Mouse (Mus musculus): ENCODE results near the gene Xpr1. TPM values are rescaled to one million over a fixed set of nuclear protein-coding genes. Genes with fewer than 3 reads are reported as not detected.
A peak's percentile ranks its signal among the peaks of the same experiment; 100 is the strongest.

Gene Xpr1
- total RNA-seq, 2 experiments from 2014 or later, result 120 to 124 TPM

DNA sequence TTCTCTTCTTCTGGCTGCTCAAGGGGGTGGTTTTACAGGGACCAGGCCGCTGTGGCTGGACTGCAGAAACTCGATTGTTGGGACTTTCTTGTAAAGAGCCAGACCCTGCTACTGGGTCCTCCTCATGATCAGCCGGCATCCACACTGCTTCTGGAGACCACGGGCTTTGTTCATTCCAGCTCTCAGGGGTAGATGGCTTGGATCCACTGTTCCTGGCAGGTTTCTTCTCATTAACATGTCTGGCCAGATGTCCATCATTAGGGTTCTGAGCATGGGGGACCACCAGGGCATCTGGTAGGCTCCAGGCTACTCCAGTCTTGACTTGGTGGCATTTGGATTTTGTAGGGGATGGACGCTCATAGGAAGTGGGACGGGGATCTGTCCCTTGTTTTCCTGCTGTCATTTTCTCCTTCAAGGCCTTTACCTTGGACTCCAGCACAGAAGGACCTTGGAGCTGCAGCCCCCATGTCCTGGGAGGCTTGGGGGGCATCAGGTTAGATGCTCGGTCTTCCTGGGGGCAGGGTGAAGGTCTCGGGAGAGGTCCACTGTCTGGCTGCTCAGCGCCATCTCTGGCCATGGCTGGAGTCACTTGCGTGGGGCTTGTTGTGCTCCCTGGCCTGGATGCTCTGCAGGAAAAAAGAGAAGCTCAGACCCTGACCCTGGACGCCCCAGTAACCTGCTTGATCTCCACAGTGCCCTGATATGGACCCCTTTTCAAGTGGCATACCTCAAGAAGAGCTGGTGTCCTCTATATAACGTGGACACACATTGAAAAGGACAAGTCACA is 175.3 kb downstream of the Xpr1 start:
- intact Hi-C loops (cut with DNase I), result no loop called here
- DNase-seq (ENCODE audit: extremely low spot score in 1 of 2, low spot score in 2 of 2), result peak in 1 of 2 experiments; percentile 21

DNA sequence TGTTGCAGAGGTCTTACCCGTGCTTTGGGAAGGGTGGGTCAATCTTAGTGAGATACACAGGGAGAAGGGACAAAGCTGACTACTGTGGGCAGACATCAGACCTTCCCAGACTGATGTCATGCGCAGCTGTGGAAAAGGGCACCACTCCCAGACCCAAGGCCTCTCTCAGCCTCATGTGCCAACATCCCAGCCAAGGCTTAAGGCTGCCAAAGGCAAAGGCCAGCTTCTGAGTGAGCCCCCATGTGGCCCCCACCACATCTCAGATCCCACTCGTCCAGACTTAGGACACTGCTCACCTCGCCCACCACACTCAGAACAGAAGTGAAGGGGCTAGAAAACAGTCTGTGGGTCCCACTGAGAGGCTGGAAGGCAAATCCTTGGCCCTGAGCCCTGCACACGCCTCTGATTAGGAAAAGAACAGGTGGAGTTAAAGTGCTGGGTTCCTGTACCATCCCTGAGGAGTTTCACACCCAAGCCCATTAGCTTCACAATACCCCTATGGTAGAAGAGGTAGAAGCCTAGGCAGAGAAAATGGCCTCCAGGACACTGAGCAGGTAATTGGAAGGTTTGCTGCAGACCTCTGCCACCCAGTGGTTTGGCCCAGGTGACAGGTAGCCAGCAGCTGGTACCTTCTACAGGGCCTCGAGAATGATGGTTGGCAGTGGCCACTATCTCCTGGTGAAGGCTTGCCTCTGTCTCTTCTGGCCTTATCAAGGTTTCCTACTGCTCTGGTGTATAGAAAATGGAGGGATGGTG is 177.1 kb downstream of the Xpr1 start:
- intact Hi-C loops (cut with DNase I), result no loop called here
- peak in 1 of 2 experiments; percentile 25 for DNase-seq (ENCODE audit: extremely low spot score in 1 of 2, low spot score in 2 of 2)

DNA sequence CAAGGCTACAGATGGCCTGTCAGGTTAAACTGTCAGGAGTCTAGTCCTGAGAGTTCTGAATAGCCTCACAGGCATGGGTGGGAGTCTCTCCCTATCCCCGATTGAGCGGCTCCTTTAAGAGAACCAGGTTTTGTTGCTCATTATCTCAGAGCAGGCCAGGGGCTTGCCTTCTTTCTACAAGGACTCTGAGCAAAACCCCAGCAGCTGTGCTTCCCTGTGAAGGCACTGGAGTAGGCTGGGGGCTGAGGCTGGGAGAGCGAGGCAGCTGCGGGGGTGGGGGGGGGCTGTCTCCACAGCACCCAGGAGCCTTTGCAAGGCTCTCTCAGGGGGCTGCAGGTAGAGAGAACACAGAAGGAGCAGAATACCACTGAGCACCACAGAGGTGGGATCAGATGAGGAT is 178.0 kb downstream of the Xpr1 start:
- DNase-seq (ENCODE audit: extremely low spot score in 1 of 2, low spot score in 2 of 2), result no peak
- intact Hi-C loops (cut with DNase I), result no loop called here

DNA sequence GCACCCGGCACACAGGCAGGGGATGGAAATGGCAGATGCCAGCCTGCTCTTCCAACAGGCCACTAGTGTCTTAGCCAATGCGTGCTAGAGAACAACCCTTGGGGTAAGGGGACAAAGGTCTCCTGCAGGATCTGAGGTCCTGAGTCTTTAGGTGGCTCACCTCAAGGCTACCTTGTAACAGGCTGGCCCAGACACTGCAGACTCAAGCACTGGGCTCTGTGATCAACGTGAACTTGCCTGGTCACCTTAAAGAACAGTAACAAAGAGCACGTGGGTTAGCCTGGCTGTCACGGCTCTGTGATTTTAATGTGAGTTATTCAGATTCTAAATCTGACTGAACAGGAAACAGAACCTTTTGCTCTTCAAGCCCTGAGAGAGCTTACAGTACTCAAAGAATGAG is 179.1 kb downstream of the Xpr1 start:
- intact Hi-C loops (cut with DNase I), result no loop called here
- DNase-seq (ENCODE audit: extremely low spot score in 1 of 2, low spot score in 2 of 2), result no peak

DNA sequence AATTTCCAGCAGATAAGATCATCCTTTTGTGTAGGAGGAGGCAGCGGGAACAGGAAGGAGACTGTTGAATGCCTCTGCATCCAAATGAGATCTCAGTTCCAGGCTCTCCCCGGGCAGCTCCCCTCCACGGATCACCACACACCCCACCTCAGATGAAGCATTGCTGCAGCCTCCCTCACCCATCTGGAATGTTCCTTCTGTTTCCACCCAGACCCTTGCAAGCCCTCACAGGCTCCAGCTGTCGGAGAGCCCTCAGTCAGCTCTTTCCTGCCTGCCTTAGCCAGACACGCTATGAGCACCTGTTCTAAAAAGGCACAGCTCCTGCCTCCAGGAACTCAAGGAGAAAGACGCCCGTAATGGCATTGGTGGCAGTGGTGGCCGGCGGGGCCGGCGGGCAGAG is 179.8 kb downstream of the Xpr1 start:
- intact Hi-C loops (cut with DNase I), result no loop called here
- peak in 1 of 2 experiments; percentile 21 for DNase-seq (ENCODE audit: extremely low spot score in 1 of 2, low spot score in 2 of 2)

DNA sequence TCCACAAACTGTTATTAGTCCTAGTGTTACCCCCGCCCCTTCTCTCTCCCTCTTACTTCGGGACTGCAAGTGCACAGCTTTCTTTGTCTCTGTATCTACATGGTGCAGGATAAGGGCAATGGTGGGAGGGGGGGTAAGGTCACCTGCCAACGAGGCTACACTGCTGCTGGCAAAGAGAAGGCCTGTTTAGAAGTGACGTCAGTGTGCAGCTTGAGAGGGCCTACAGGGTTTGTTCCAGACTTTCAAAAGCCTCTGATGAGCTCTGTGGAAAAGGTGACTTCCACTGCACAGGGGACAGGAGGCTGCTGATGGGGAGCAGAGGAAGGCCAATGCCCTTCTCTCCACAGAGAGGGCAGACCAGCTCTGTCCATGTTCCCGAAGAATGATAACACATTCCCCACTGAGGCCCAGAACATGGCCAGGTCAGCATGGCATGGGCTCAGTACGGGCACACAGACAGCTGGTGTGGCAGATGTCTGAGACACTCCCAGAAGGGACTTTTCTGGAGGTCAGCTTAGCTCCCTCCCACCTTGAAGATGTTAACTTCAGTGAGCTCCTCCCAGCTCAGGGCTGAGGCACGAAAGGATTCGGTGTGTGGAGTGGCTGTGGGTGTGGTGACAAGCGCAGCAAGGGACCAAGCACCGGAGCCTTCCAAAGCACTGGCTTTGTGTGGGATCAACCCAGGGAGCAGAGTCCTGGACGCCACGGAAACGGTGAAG is 180.8 kb downstream of the Xpr1 start:
- DNase-seq (ENCODE audit: extremely low spot score in 1 of 2, low spot score in 2 of 2), result peak in 1 of 2 experiments; percentile 21
- intact Hi-C loops (cut with DNase I), result no loop called here

DNA sequence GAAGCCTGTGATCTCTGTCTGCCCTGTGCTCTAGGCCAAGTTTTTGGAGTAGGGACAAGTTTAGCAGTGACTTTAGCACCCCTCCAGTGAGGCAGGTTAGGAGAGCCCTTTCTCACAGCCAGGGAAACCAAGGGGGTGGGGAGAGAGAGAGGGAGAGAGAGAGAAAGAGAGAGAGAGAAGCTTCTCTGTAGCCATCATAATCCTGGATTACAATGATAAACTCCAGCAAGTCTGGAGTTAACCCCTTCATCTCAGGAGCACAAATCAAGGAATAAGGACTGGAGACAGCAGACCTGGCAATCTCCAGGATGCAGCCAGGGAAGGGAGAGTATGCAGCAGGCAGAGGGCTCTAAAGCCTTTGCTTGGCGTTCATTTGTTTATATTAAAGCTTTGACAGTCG is 181.6 kb downstream of the Xpr1 start:
- intact Hi-C loops (cut with DNase I), result no loop called here
- no peak for DNase-seq (ENCODE audit: extremely low spot score in 1 of 2, low spot score in 2 of 2)

DNA sequence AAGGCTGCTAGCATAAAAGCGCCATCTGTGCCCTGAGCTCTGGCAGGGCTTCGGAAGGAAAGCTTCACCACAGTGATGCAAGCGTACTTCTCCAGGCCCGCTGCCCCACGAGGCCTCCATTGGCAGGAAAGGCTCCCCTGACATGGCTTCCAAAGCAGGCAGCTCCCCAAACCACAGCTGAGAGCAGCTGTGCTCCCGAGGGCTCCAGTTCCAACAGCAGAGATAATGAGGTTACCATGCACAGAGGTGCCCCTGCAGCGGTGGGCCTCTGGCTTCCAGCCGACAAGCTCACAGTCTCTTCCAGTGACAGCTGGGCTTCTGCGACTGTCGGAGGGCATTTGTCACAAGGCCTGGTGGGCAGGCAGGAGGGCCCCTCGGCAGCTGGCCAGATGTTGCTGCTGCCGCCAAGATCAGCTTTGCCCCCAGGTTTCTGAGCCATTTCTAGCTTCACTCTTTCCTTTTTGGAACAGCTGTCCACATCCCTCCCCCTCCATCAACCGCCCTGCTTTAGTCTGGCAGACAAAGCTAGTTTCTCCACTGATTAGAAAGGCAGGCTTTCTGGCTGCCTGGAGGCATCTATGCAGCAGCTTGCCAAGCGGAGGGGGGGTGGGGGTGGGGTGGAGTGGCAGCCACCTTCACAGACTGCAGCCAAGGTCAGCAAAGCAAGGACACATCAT is 183.1 kb downstream of the Xpr1 start:
- intact Hi-C loops (cut with DNase I), result no loop called here
- DNase-seq (ENCODE audit: extremely low spot score in 1 of 2, low spot score in 2 of 2), result peak in 1 of 2 experiments; percentile 74

DNA sequence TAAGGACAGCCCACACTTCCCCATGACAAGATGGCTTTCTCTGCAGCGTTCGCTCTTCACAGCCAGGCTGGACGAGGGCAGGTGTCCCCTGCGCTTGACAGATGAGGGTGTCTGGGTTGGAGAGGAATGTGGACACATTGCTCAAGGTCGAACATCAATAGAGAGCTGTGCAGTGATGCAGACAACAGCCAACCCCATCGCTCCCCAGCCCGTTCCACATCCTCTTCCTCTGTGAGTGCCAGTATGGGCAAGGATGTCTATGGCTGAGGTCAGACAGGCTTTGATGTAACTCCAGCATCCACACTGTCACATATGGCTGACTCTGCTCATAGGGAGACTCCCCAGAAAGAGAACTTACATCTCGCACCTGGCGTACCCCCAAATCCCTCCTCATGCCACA is 183.8 kb downstream of the Xpr1 start:
- DNase-seq (ENCODE audit: extremely low spot score in 1 of 2, low spot score in 2 of 2), result peak in 1 of 2 experiments; percentile 23
- intact Hi-C loops (cut with DNase I), result no loop called here

DNA sequence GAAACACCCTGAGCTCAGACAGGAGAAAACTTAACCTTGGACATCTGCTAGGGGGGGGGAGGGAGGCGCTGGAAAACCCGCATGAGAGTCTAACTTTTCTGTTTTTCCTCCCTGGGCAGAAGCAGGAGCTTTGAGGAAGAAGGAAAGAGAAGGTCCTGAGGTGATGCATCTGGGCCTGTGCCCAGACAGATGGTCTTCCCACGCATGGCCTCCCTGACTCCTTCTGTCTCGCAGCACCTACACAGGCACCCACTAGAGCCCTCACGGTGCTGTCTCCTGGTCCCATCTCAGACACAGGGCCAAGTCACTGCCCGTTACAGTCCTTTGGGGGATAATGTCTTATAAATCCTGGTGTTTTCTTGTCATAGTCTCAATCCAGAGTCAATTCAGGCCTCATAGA is 184.4 kb downstream of the Xpr1 start:
- intact Hi-C loops (cut with DNase I), result no loop called here
- no peak for DNase-seq (ENCODE audit: extremely low spot score in 1 of 2, low spot score in 2 of 2)

DNA sequence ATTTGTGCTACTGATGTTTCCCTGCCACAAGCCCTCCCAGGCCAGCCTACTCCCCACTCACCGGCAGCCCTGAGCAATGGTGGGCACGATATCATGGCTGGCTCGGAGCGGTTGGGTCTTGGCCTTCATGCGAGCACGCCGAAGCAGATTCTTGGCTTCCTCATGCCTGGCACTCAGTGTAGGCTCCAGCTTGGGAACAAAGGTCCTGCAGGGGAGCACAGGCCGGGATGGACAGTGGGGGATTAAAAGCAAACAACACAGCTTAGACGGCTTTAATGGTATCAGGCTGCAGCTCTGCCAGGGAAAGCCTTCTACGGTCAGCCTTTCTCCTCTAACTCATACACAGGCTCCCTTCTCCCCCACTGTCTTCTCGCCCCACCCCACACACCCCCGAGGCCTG is 184.8 kb downstream of the Xpr1 start:
- intact Hi-C loops (cut with DNase I), result no loop called here
- DNase-seq (ENCODE audit: extremely low spot score in 1 of 2, low spot score in 2 of 2), result no peak

DNA sequence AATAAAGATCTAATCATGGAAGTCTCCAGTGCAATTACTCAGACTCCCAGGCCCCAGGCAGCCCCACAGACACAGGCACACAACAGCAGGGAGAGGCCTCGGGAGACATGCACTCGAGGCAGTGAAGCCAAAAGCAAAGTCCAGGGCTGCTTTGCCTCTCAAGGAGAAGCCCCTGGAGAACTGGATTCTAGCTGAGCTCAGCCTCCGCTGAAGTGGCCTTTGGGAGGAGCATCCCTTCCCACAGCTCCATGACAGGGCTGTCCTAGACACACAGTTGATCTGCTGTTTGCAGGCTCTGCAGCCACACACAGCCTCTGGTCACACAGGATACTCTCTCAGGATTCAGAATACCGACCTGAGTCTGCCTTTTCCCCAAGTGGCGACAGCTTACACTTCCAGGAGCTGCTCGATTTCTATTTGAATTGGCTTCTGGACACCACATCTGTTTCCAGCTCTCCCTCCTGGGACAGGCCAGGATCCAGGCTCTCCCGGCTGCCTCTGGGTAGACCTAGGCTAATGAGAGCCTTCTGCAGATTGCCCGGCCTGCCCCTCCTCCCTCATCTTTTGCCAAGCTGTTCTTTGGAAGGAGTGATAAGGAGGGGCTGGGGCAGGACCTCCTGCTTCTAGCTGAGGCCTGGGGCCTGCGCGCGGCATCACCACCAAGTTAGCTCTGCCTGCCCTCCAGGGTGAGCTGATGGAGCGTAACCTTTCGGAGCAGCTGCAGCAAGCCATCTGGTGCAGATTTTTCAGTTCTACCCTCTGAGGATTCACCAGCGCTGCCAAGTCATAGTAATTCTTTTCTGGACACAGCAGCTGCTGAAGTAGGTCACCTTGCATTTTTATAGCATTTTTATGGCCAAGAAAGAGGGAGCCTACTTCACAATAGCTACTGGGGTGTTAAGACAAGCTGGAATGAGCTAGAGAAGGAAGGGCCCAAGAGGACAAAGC is 187.5 kb downstream of the Xpr1 start:
- intact Hi-C loops (cut with DNase I), result loop anchor here (10.0 kb wide), 1 partner anchor 445 kb away; no protein-coding TSS in a partner anchor
- DNase-seq (ENCODE audit: extremely low spot score in 1 of 2, low spot score in 2 of 2), result peak in 1 of 2 experiments; percentile 57

Small RNA genes lying within 50 kb of the gene (microRNA-seq; reads per million reads assigned to microRNA genes)
- gene Gm22569, result not detected

Other genes with a start within 250 kb of the Xpr1 start
- 1 to 10 TPM; 5.4 TPM for gene BC034090, start 173.0 kb downstream of the Xpr1 start, total RNA-seq (2021)
- 100 to 1,000 TPM; 107 to 110 TPM for gene Acbd6, start 140.7 kb upstream of the Xpr1 start, total RNA-seq (2021)

Data from left cerebral cortex, postnatal 10 days (tissue).